Mouse (Mus musculus) layer of hippocampus, postnatal 25 days (tissue): ENCODE data around the gene Ppara. TPM values are rescaled to one million over a fixed set of nuclear protein-coding genes. Genes with fewer than 3 reads are reported as not detected.

Experiments
- DNase-seq, 2 experiments: peaks; one replicate each; pipeline ENCODE4 v3.0.0; 2022; ENCODE audit warnings: mixed read lengths in 2 of 2, low spot score in 1 of 2; ENCODE audit errors: extremely low spot score in 1 of 2
- total RNA-seq, 2 experiments: library from RNA; stranded (reverse); gene quantifications; 2 replicates each; pipeline ENCODE4 v1.2.3; 2021

Ppara gene
- total RNA-seq, 2 experiments from 2014 or later = 3.1 to 3.3 TPM

DNA sequence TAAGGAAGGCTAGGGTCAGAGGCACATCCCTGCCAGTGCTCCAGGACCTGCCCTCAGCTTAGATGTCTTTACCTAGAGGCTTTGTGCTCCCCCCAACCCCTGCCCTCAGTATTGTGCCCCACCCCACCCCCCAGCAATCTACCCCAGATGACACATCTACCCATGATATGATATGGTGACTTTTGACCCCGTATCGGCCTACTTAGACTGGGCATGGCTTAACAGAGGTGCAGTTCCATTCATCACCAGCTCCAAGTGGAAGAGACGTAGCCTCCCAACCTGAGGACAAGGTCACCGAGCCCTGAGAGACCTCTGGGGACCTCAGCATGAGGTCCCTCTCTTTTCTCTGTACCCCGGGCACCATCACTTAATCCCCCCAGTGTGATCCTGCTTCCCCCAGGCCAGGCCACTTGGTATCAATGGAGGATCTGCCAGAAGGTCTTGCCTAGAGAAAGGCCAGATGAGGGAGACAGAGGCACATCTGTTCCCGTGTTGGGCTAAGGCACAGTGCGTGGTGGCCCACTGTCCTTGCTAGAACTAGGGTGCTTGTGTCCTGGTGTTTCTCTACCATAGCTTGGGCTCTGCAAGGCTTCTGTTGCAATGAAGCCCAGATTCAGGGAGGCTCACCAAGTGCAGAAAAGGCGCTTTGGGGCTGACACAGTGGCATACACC is 30.3 kb upstream of the Ppara start:
- DNase-seq = no peak

DNA sequence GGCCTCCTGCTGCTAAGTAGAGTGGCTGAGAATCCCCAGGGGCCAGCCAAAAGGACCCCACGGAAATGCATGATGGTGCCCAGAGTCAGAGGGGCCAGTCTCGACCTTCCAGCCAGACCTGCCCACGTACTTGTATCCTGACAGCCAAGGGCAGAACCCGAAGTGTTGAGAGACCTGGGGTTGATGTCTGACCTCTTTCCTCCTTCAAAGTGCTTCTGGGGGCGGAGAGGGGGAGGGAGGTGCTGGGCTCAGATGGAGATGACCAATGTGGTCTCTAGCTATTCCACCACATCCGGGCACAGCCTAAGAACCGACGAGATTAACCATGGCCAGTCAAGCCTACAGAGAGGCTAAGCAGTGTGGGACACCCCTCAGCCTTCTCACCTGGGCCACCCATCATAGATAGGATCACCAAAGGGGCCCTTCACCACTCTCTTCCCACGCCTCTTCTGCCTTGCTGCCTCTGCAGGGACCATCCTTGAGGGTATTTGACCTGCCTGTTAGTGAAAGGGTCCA is 29.7 kb upstream of the Ppara start:
- no peak for DNase-seq

DNA sequence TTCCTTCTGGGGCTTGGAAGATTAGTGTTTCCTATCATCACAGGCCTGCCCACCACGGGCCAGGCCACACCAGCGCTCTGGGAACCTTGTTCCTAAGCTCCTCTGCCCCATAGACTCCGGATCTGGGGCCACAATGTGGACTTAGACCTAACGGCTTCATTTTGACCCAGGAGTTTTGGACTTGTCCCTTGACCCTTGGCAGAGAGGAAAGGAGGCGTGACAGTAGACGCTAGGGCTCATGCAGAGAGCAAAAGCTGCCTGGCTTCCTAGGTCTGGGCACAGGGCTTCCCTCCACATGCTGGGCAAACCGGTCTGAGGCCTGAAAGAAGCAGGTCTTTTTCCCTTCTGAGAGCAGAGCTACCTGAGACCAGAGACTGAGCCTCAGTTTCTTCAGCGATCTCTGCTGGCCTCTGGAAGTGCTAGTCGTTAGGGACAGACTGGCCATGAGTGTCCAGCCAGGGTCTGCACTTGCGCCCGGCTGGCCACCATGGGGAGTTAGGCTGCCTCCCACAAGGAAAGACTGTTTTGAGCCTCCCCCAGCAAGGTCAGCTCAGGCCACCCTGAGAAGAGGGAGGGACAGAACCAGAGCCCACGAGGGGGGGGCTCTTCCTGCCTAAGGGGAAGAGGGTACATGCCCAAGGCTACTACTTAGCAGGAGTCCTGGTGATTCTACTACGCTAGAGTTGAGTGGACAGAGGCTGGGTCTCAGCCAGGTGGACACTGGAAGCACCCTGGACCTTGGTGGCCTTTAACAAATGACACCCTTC is 29.0 kb upstream of the Ppara start:
- DNase-seq = no peak

DNA sequence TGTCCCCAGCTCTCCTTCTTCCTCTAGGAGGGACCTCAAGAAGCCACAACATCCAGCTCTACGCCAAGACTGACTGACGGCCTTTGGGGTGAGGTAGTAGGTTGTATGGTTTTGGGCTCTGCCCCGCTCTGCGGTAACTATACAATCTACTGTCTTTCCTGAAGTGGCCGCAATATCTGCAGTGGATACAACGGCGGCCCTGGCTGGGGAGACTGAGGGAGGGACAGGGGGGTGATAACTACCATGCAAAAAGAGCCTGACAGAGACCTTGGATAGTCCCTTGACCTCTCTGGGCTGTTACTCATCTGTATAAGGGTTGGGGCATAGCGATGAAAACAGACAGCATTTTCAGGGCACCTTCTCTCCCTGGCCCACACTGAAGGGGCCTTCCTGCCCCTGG is 28.3 kb upstream of the Ppara start:
- DNase-seq = no peak

DNA sequence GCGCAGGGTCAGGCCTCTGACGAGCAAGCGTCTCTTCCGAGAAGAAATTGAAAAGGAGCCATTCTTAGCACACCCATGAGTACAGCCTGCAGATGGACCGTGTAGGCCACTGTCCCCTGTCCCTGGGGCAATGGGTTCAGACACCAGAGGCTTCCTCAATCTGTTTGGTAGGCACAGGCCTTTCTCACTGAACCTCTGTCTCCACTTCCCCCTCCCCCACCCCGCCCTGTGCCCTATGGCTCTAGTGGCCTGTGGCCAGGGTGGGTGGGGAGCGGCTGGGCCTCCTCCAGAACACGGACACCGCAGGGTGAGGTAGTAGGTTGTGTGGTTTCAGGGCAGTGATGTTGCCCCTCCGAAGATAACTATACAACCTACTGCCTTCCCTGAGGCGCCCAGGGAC is 27.8 kb upstream of the Ppara start:
- DNase-seq = no peak

DNA sequence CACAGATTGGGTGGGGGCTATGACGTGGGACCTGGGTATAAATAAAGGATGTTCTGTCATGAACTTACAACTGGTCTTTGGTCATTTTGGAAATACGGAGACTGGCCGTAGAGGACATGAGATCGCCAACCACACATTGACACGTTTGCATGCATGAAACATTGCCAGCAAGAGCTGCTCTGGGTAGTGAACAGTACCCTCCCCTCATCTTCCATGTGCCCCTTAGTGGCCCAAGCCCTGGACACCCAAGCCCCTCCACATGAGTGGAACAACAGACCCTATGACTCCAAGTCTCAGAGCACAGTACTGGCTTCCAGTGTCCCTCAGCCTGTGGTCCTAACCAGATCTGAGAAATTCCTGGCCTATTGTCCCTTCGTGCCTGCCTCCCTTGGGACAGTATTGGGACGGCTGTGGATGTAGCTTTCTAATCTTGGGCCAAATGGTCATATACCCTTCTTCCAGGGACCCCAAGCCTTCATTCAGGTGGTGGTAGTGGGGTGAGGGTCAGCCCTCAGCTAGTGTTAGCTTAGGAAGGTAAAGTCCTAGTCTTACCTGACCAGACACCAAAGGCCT is 27.2 kb upstream of the Ppara start:
- DNase-seq = no peak

DNA sequence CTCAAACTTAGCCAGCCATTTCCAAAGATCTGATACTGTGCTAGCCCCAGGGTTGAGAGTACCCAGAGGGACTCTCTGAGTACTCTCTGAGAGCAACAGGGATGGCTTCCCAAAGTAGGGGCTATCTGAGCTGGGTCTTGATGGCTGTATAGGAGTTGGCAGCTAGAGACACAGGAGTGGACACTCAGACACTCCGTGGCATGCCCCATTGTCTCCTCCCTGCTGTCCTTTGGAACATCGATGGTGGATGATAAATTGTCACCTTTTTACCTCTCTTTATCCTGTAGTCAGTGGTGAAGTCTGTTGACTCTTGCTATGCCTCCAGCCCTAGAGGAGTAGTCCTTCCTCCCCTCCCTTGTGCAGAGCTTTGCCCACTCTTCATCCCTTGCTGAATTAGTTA is 26.6 kb upstream of the Ppara start:
- no peak for DNase-seq

DNA sequence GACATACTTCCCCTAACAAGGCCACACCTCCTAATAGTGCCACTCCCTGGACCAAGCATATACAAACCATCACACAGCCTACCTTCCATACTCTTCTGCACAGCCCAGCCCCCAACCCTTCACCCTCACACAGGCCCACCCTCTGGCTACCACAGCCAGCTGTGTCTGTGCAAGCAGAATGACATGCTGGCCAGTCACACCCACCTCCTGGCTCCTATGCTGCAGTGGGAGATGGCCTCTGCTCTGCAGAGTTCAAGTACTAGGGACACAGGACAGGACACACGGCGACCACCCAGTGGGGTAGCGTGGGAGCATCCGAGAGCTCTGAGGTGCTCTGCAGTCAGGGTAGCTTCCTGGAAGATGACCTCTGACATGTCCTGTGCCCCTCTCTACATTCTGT is 25.9 kb upstream of the Ppara start:
- no peak for DNase-seq

DNA sequence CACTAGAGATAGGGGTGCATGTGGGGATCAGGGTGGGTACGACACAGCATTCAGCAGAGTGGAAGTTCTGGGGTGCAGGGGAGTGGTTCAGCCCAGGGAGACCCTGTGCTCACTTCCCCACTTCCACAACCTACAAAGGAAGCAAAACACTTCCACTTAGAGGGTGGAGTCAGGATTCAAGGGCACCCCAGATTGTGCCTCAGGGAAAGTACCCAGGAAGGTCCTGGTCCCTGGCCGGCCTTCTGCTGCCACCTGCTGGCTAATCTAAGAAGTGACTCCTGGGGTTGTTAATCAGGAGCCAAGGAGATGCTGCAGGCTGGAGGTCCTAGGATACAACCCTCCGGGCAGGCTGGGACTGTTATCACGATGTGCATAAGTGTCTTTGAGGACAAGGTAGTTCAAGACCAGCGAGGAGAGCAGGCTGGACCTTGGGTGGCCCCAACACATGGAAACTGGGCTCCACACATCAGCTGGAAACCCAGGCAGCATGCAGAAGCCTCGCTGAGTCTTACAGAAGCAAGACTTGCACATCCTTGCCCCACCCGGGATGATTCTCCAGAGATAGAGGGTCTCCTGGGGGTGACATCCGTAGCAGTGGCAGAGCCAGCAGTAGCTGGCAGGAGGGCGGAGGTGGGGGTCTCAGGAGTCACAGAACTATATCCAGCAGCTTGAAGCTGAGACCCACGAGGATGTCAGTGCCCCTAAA is 25.4 kb upstream of the Ppara start:
- peak; percentile 81 to 89 for DNase-seq

DNA sequence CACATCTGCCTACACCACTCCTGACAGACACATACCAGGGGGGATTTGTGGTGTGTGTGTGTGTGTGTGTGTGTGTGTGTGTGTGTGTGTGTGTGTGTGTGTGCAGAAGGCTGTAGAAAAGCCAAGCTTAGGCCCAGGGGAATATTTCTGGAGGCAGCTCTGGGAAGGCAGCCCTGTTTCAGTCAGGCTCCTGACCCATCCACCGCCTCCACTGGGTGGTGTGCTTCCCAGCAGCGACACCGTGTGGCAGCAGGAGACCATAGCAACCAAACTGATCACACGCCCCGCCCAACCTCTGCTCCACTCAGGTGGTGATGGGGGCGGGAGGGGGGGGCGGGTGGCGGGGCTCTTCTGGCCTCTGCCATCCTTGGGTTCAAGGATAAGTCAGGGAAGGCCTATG is 24.6 kb upstream of the Ppara start:
- DNase-seq = peak; percentile 74 to 82

DNA sequence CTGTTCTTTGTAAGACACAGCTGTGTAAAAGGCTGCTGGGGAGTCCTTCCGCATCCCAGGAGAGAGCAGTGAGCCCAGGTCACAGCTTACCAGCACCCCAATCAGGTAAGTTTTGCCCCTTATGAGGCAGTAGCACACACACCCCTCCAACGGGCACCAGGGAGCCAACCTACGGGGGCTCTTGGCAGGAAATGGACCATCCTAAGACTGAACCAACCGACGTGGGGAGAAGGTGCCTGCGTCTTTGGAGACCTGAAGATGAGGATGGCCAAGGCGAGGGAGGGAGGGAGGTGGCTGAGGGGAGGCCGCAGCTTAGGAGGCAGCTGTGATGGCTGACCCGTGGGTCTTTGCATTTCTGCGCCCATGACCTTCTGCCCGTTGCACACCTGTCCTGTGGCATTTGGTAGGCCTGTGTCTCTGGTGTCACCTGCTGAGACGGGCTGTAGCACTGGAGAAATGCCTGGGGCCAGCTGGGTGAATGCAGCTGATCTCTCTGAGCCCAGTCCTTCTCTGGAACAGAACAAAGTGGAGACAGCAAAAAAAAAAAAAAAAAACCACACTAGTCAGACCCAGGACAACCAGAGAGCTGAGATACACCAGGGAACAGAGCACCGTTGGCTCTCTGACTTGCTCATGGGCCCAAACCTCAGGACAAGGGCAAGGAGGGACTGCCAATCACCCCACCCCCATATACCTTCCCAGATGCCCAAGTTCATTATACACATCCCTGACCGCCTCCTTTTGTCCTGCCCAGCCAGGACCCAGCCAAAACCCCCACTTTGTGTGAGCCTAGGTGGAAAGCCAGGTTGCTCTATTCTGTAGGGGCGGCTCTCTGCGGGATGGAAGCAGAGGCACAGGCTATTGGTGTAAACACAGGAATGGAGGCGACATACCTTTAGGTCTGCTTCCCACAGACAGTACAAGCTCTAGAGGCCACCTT is 23.9 kb upstream of the Ppara start:
- no peak for DNase-seq

DNA sequence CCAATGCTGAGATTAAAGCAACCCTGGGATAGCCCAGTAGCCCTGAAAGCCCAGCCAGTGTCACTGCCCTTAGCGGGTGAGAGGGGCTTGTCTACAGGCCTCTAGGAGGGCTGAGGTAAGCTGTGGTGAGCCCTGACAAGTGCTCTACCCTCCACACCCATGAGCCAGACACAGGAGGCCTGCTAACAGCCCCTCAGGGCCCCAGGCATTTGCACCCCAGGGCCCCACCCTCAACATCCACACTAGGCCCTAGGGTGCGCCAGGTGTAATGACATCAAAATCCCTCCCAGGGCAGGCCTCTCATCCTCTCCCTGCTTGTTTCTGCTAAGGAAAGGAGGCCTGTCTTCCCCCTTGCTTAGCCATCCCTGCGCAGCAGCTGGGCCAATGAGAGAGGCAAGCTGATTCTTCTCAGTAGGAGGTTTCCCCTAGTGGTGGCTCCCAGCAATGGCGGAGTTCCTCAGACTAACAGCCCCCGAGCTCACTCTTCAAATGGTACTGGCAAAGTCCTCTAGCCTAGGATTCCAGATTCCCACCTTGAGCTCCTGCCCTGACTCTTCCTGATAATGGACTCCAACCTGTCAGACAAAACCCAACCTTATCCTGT is 22.1 kb upstream of the Ppara start:
- no peak for DNase-seq

DNA sequence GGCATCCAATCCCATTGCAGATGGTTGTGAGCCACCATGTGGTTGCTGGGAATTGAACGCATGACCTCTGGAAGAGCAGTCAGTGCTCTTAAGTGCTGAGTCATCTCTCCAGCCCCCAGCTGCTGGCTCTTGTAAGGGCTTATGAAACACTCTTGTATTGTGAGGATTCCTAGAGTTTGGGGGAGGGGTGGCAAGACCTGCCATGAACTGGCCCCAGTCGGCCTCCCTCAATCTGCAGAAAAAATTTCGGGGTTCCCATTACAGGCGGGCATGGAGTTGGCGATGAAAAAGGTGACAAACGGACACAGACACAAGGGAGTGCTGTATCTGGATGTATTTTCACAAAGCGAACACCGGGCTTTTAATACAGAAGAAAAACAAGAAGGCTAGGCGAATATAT is 21.4 kb upstream of the Ppara start:
- no peak for DNase-seq

DNA sequence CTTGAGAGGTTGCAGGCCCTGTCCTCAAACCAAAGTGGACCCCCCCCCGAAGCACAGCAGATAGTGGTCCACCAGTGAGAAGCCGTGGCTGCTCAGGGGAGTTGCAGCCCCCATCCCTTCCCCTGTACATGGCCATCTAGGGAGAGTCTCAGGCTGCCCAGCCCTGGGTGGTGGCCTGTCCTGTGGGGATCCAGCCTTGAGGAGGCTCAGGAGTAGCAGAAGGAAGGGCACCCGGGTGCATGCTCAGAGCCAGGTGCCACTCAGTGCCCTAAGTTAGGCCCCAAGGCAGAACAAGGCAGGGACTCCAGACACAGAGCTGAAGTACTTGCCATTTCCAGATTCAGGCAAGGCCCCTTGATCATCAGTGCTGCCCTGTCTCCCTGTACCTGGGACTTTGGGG is 19.7 kb upstream of the Ppara start:
- no peak for DNase-seq

DNA sequence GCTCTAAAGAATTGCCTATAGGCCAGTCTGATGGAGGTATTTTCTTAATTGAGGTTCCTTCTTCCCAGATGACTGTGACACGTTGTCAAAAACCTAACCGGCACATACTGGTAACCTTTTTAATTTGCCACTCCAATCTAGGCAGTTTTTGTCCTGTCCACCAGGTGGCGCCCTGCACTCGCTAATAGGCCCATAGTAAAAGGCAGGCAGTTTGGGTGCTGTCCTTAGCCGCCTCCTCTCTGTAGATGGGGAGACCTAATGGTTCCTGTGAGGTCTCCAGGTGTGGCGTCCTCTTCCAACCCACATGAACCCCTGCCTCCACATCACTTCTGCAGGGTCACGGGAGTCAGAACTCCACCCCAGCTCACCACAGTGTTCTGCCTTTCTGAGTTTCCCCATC is 18.7 kb upstream of the Ppara start:
- DNase-seq = peak; percentile 88 to 95

DNA sequence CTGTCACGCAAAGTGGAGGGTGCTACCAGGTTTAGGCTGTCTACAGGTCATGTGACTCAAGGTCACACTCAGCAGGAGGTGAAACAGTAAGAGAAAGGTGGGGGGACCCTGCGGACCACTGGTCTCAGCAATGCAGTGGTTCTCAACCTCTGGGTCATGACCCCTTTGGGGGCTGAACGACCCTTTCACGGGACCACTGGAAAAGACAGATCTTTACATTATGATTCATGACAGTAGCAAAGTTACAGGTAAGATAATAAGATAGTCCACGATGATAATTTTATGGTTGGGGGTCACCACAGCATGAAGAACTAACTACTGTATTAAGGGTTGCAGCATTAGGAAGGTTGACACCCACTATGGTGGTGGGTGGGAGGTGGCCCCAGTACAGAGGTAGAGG is 18.2 kb upstream of the Ppara start:
- no peak for DNase-seq

DNA sequence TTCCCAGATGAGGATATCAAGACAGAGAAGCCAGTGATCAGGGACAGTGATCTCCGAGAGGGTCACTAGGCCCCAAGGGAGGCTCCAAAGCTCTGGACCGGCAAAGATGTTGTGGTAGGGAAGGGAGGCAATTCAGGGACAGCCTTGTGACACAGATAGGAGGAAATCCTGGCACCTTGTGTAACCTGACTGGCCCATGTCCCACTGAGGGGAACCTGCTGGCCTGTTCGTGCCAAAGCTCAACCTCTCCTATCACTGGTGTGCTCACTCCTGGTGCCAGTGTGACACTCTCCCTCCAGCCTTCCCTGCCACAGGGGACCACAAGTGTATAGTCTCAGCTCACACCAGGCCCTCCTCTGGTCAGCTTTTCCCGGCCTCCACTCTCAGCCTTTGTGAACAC is 17.8 kb upstream of the Ppara start:
- DNase-seq = no peak

DNA sequence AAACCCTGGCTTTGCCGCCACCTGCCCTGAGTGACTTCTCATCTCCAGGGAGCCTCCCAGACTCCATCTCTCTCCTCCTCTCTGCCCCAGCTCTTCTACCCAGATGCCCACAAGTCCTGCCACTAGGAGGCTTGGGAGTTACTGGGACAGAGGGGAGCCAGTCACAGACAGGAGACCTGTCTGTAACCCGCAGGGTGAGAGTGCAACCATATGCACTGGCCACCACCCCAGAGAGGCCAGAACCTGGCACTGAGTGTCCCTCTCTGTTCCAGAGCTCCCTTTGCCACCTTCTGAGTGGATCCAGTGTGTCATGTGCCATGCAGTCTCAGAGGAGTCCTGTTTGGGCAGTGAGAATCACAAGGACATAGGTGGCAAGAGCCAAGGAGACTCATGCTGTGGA is 17.0 kb upstream of the Ppara start:
- no peak for DNase-seq

DNA sequence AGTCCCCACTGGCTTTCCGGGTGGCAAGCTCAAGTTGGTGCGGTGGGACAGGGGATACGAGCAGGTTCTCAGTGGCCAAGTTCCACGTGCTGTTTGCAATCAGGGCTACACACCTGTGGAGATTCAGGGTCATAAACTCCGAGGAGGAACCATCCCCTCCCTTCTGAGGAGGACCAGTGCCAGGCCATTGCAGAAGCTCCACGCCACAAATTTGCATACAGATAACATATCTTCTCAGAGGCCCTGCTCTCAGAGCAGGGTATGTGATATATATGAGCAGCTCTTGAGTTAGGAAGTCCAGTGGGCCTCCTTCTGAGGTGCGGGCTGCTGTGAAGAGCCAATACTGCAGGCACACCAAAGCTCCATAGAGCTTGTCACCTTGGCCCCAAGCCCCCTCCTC is 15.8 kb upstream of the Ppara start:
- DNase-seq = no peak
